Mouse (Mus musculus) stomach, embryonic 16.5 days (tissue): ENCODE data around the gene Cxcl1. TPM values are rescaled to one million over a fixed set of nuclear protein-coding genes. Genes with fewer than 3 reads are reported as not detected.

ENCODE experiments used
- ATAC-seq: fragments of 200-750 bp; cut with Nextera tagmentation; 2 replicates; pipeline ENCODE4 v1.8.0; 2017; ENCODE audit warnings: moderate number of reproducible peaks, moderate TSS enrichment; ENCODE audit not compliant: insufficient read depth, low FRiP score
- H3K27ac ChIP-seq: fragments of 300-500 bp; sonication (generic); 2 replicates; pipeline ENCODE4 v1.5.1; 2014; ENCODE audit warnings: low read length
- H3K27me3 ChIP-seq: fragments of 300-500 bp; sonication (generic); 2 replicates; pipeline ENCODE4 v1.6.1; 2014; ENCODE audit warnings: low read length, control low read depth, mixed read lengths; ENCODE audit not compliant: control insufficient read depth, insufficient read depth
- H3K36me3 ChIP-seq: fragments of 300-500 bp; sonication (generic); 2 replicates; pipeline ENCODE4 v1.6.1; 2014; ENCODE audit warnings: low read length; ENCODE audit not compliant: control insufficient read depth, insufficient read depth
- H3K4me1 ChIP-seq: fragments of 300-500 bp; sonication (generic); 2 replicates; pipeline ENCODE4 v1.6.1; 2014; ENCODE audit warnings: low read length, control low read depth, mixed read lengths; ENCODE audit not compliant: control insufficient read depth, insufficient read depth
- H3K4me2 ChIP-seq: fragments of 300-500 bp; sonication (generic); 2 replicates; pipeline ENCODE4 v1.6.1; 2014; ENCODE audit warnings: low read depth, low read length, mixed read lengths
- H3K4me3 ChIP-seq: fragments of 300-500 bp; sonication (generic); replicated peaks from 2 replicates; pipeline ENCODE4 v1.5.1; 2014; ENCODE audit warnings: mild to moderate bottlenecking, low read length
- H3K9ac ChIP-seq: fragments of 300-500 bp; sonication (generic); 2 replicates; pipeline ENCODE4 v1.6.1; 2014; ENCODE audit warnings: low read length
- H3K9me3 ChIP-seq: fragments of 300-500 bp; sonication (generic); replicated peaks from 2 replicates; pipeline ENCODE4 v1.6.1; 2016; ENCODE audit warnings: low read length, control low read depth; ENCODE audit not compliant: control insufficient read depth
- WGBS: fragments of 180-500 bp; shearing (Covaris S2); extraction: QIAGEN DNeasy Blood & Tissue Kit; methylation state at CpG from one replicate; pipeline ENCODE4 v1.1.7; 2014; 5-methylcytosine and 5-hydroxymethylcytosine counted together
- polyA plus RNA-seq: library from polyadenylated mRNA; unstranded; fragments of >200 nt; fragmentation: Nextera tagmentation; extraction: Ambion mirVana; gene quantifications from 2 replicates; pipeline ENCODE4 v1.2.1, GENCODE M21; 2015

Cxcl1 gene
- polyA plus RNA-seq, 1 experiment from 2014 or later: 0.94 TPM

- Histone ChIP-seq H3K27ac (no peak overlapping the region), H3K9me3 (no peaks in the 10 kb centered on the region), H3K36me3 (no peaks in the 10 kb centered on the region), H3K27me3 (no peaks in the 10 kb centered on the region), H3K4me3 (no peak overlapping the region), H3K4me2 (no peak overlapping the region), H3K9ac (no peak overlapping the region), H3K4me1 (no peaks in the 10 kb centered on the region)
- WGBS: 64% methylated on average over 6 of the region's 6 CpGs
- no peak for ATAC-seq
Measured at GRCm38 (mm10) chr5:90861876-90862375, 29.1 kb upstream of the Cxcl1 start.

DNA sequence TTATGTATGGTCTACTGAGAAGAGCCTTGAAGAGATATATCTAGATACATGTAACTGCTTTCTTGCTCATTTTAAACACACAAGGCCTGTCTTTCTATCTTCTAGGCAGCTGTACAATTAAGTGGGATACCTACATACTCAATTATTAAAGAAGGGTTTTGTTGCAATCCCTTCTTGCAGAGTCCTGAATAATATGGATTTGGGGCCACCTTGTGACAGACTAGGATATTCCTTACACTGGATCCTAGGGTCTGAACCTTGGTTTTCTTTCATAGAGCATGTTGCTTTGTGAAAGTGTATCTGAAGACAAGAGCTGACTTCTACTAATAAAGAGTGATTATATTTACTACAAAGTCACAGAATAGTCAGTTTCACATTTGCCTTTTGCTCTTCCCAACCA lies 24.3 kb upstream of the Cxcl1 start:
- H3K27ac ChIP-seq: no peak overlapping the region

GRCm38 (mm10) chr5:90872377-90872776 lies 18.7 kb upstream of the Cxcl1 start:
- H3K36me3 ChIP-seq: no peaks in the 10 kb centered on the region
- no peak for ATAC-seq
- no peaks in the 10 kb centered on the region for H3K27me3 ChIP-seq
- H3K4me2 ChIP-seq: no peak overlapping the region
- H3K9ac ChIP-seq: no peak overlapping the region
- H3K9me3 ChIP-seq: no peaks in the 10 kb centered on the region
- no peak overlapping the region for H3K27ac ChIP-seq
- no peak overlapping the region for H3K4me3 ChIP-seq
- H3K4me1 ChIP-seq: no peaks in the 10 kb centered on the region
- WGBS: 61% methylated on average over 7 of the region's 7 CpGs

More for the DNA sequence above, 24.3 kb upstream of the Cxcl1 start:
- ATAC-seq: no peak
- H3K27me3 ChIP-seq: no peaks in the 10 kb centered on the region
- H3K36me3 ChIP-seq: no peaks in the 10 kb centered on the region
- no peaks in the 10 kb centered on the region for H3K9me3 ChIP-seq
- no peak overlapping the region for H3K4me3 ChIP-seq
- H3K4me2 ChIP-seq: no peak overlapping the region
- no peaks in the 10 kb centered on the region for H3K4me1 ChIP-seq
- H3K9ac ChIP-seq: no peak overlapping the region

DNA sequence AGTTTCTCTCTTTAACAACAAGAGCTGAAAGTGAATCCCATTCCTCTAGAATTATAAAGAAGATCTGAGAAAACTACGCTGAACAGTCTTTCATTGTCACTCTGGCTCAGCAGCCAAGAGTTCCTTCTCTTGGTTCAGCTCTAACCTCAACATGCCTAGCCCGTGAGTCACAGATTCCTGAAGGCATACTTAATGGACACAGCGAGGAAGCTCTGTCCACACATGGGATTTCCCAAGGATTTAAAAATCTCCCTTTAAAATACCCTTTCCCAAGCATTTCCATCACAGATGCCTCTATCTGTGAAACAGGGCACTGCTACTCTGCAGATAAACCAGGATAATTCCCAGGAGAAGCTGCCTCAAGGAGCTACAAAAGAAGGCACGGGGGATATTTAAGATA lies 15.0 kb upstream of the Cxcl1 start:
- Histone ChIP-seq H3K9me3 (no peaks in the 10 kb centered on the region), H3K36me3 (no peaks in the 10 kb centered on the region), H3K27ac (peak overlapping the region; percentile 28; the same call in 1 of the 2 replicates), H3K27me3 (no peaks in the 10 kb centered on the region), H3K4me1 (no peaks in the 10 kb centered on the region), H3K4me2 (no peak overlapping the region), H3K9ac (no peak overlapping the region), H3K4me3 (no peak overlapping the region)
- ATAC-seq: peak; percentile 72; the same call in 1 of the 2 replicates
- 48% methylated on average over 4 of the region's 4 CpGs for whole genome bisulfite sequencing

DNA sequence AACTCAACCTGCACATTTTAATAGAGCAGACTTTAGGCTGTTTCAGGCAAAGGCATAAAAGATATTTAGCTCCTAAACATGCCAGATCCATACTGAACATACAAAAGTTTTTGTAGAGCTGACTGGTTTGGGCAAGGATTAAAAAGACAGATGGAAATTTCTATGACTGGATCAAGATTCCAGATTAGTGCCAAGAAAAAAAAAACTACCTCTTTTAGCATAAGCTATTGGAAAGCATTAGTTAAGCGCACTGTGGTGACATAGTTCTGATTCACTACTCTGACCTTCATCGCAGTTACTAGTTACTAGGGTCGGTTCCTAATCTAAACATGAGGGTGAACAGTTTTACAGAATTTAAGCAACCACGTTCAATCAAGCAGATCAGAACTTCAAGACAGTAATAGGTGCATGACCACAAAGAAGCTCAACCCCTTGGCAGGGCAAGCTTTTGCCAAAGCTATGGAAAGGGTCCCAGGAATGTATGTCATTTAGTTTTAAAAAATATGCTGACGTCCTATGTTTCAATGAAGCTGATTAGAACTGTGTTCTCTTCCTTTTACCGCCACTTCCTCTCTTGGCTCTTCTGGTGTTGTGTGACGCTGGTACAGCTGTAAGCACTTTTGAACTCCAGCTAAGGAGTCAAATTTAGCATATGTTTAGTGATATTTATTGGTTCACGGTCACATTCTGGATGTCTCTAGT lies 14.4 kb upstream of the Cxcl1 start:
- H3K36me3 ChIP-seq: no peaks in the 10 kb centered on the region
- 63% methylated on average over 8 of the region's 8 CpGs for WGBS
- no peaks in the 10 kb centered on the region for H3K9me3 ChIP-seq
- H3K4me1 ChIP-seq: no peaks in the 10 kb centered on the region
- H3K9ac ChIP-seq: no peak overlapping the region
- no peak overlapping the region for H3K4me2 ChIP-seq
- H3K4me3 ChIP-seq: no peak overlapping the region
- no peak for ATAC-seq
- H3K27ac ChIP-seq: peak overlapping the region; percentile 28; the same call in 1 of the 2 replicates
- no peaks in the 10 kb centered on the region for H3K27me3 ChIP-seq

DNA sequence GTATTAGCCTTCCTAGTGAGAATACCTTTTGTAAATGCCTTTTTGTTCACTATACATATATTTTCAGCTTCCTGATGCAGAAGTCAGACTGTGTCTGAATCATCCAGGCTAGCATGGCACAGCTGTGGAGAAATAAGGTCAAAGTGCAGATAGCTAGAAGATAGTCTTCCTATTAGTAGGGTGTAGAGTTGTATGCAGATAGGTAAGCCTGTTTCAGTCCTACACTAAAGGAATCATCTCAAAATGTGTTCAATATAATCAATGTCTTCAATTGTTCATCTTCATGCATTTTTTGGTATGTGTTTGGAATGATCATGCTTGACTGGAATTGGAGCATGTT lies 13.9 kb upstream of the Cxcl1 start:
- Histone ChIP-seq H3K4me1 (no peaks in the 10 kb centered on the region), H3K9me3 (no peaks in the 10 kb centered on the region), H3K4me2 (no peak overlapping the region), H3K27me3 (no peaks in the 10 kb centered on the region), H3K27ac (no peak overlapping the region), H3K4me3 (no peak overlapping the region), H3K9ac (no peak overlapping the region), H3K36me3 (no peaks in the 10 kb centered on the region)
- ATAC-seq: no peak

GRCm38 (mm10) chr5:90879307-90880014 lies 11.6 kb upstream of the Cxcl1 start:
- no peak for ATAC-seq
- H3K4me2 ChIP-seq: no peak overlapping the region
- H3K4me1 ChIP-seq: no peaks in the 10 kb centered on the region
- no peaks in the 10 kb centered on the region for H3K36me3 ChIP-seq
- H3K9me3 ChIP-seq: no peaks in the 10 kb centered on the region
- no peak overlapping the region for H3K27ac ChIP-seq
- no peaks in the 10 kb centered on the region for H3K27me3 ChIP-seq
- H3K9ac ChIP-seq: no peak overlapping the region
- WGBS: 75% methylated on average over 3 of the region's 3 CpGs
- no peak overlapping the region for H3K4me3 ChIP-seq

DNA sequence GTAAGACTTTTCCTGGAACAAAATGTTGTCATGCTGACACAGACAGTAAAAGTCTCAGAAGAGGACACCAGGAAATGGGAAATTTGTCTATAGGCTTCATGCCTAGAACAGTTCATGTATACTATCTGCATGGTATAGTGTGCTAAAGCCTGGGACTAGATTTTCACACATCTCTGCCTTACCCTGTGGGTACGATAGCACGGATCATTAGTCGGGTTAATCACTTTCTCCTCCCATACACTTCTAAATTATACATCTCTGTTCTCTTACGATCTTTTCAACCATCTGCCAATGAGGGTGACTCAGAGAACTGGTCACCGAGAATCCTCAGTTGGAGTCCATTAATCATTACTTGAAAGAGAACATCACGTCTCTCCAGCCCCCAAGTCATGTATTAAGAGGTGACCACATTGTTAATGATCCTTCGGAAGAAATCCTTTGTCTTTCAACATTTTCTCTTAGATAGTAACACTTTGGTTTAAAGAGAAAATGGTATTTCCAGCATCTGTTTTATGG lies 10.6 kb upstream of the Cxcl1 start:
- Histone ChIP-seq H3K4me2 (no peak overlapping the region), H3K9ac (no peak overlapping the region), H3K36me3 (no peaks in the 10 kb centered on the region), H3K9me3 (no peaks in the 10 kb centered on the region), H3K27me3 (no peaks in the 10 kb centered on the region), H3K4me1 (no peaks in the 10 kb centered on the region), H3K27ac (no peak overlapping the region), H3K4me3 (no peak overlapping the region)
- no peak for ATAC-seq
- 83% methylated on average over 7 of the region's 7 CpGs for WGBS

DNA sequence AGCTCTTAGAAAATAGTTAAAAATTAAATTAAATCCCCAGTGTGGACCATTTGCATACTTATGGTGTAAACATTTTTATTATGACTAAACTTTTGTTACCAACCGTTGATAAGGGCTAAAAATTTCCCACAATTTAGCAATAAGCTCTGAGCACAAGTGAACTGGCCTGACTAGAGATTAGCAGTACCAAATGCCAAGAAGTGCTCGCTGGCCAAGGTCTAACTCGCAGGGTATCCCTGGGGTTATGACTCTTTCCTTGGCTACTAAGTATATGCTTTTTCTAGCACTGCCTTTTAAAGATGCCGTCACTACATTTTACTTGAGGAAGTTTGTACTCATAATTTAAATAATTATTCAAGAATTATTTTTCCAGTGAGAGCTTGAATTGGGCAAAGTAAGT lies 10.0 kb upstream of the Cxcl1 start:
- Histone ChIP-seq H3K4me2 (no peak overlapping the region), H3K27ac (no peak overlapping the region), H3K4me1 (no peaks in the 10 kb centered on the region), H3K9ac (no peak overlapping the region), H3K27me3 (no peaks in the 10 kb centered on the region), H3K36me3 (no peaks in the 10 kb centered on the region), H3K4me3 (no peak overlapping the region), H3K9me3 (no peaks in the 10 kb centered on the region)
- WGBS: 84% methylated on average over 4 of the region's 4 CpGs
- no peak for ATAC-seq
